Mouse (Mus musculus) lung, embryonic 15.5 days (tissue): ENCODE data around the gene Mtor. TPM values are rescaled to one million over a fixed set of nuclear protein-coding genes. Genes with fewer than 3 reads are reported as not detected.

Experiments
- ATAC-seq: fragments of 200-750 bp; cut with Nextera tagmentation; 2 replicates; pipeline ENCODE4 v1.8.0; 2017; ENCODE audit warnings: moderate number of reproducible peaks, borderline replicate concordance; ENCODE audit not compliant: low FRiP score, low TSS enrichment; ENCODE audit errors: extremely low read depth
- H3K27ac ChIP-seq: fragments of 300-500 bp; sonication (generic); 2 replicates; pipeline ENCODE4 v1.5.1; 2015; ENCODE audit warnings: moderate library complexity, mild to moderate bottlenecking, inconsistent platforms
- H3K27me3 ChIP-seq: fragments of 300-500 bp; sonication (generic); 2 replicates; pipeline ENCODE4 v1.6.1; 2015; ENCODE audit warnings: inconsistent platforms
- H3K36me3 ChIP-seq: fragments of 300-500 bp; sonication (generic); 2 replicates; pipeline ENCODE4 v1.6.1; 2015; ENCODE audit warnings: inconsistent platforms
- H3K4me1 ChIP-seq: fragments of 300-500 bp; sonication (generic); 2 replicates; pipeline ENCODE4 v1.6.1; 2015; ENCODE audit warnings: inconsistent platforms
- H3K4me2 ChIP-seq: fragments of 300-500 bp; sonication (generic); 2 replicates; pipeline ENCODE4 v1.6.1; 2015; ENCODE audit warnings: inconsistent platforms, mild to moderate bottlenecking, moderate library complexity
- H3K4me3 ChIP-seq: fragments of 300-500 bp; sonication (generic); 2 replicates; pipeline ENCODE4 v1.5.1; 2015; ENCODE audit warnings: mild to moderate bottlenecking, inconsistent platforms
- H3K9ac ChIP-seq: fragments of 300-500 bp; sonication (generic); 2 replicates; pipeline ENCODE4 v1.6.1; 2015; ENCODE audit warnings: inconsistent platforms
- H3K9me3 ChIP-seq: fragments of 300-500 bp; sonication (generic); 2 replicates; pipeline ENCODE4 v1.6.1; 2016; ENCODE audit warnings: inconsistent platforms
- WGBS: fragments of 180-500 bp; shearing (Covaris S2); methylation state at CpG from one replicate; pipeline ENCODE4 v1.1.7; 2015; 5-methylcytosine and 5-hydroxymethylcytosine counted together
- polyA plus RNA-seq: library from polyadenylated mRNA; unstranded; fragments of >200 nt; fragmentation: Nextera tagmentation; extraction: Ambion mirVana; gene quantifications from 2 replicates; pipeline ENCODE4 v1.2.1, GENCODE M21; 2015

The Mtor gene
- polyA plus RNA-seq, 1 experiment from 2014 or later = 13.8 TPM

GRCm38 (mm10) chr4:148518235-148518795, 69.9 kb downstream of the Mtor start:
- H3K27ac ChIP-seq = no peak overlapping the region
- H3K36me3 ChIP-seq = peaks cover 44% of the 10 kb centered on the region
- no peak for ATAC-seq
- no peaks in the 10 kb centered on the region for H3K9me3 ChIP-seq
- H3K9ac ChIP-seq = no peak overlapping the region
- H3K4me2 ChIP-seq = no peak overlapping the region
- H3K4me3 ChIP-seq = no peak overlapping the region
- 53% methylated on average over 5 of the region's 5 CpGs for WGBS
- no peaks in the 10 kb centered on the region for H3K27me3 ChIP-seq
- no peaks in the 10 kb centered on the region for H3K4me1 ChIP-seq

GRCm38 (mm10) chr4:148523538-148523937, 75.1 kb downstream of the Mtor start:
- no peaks in the 10 kb centered on the region for H3K27me3 ChIP-seq
- no peak overlapping the region for H3K27ac ChIP-seq
- no peaks in the 10 kb centered on the region for H3K9me3 ChIP-seq
- no peak overlapping the region for H3K9ac ChIP-seq
- 76% methylated on average over 7 of the region's 7 CpGs for WGBS
- ATAC-seq = no peak
- H3K4me2 ChIP-seq = no peak overlapping the region
- no peak overlapping the region for H3K4me3 ChIP-seq
- no peaks in the 10 kb centered on the region for H3K4me1 ChIP-seq
- H3K36me3 ChIP-seq = peaks cover 51% of the 10 kb centered on the region

GRCm38 (mm10) chr4:148527158-148527910, 78.9 kb downstream of the Mtor start:
- no peak overlapping the region for H3K4me3 ChIP-seq
- no peak overlapping the region for H3K9ac ChIP-seq
- H3K27me3 ChIP-seq = no peaks in the 10 kb centered on the region
- no peaks in the 10 kb centered on the region for H3K4me1 ChIP-seq
- no peaks in the 10 kb centered on the region for H3K9me3 ChIP-seq
- peaks cover 65% of the 10 kb centered on the region for H3K36me3 ChIP-seq
- H3K27ac ChIP-seq = no peak overlapping the region
- no peak overlapping the region for H3K4me2 ChIP-seq
- ATAC-seq = no peak
- WGBS = 83% methylated on average over 10 of the region's 10 CpGs

GRCm38 (mm10) chr4:148530351-148530750, 81.9 kb downstream of the Mtor start:
- Histone ChIP-seq H3K9ac (no peak overlapping the region), H3K9me3 (no peaks in the 10 kb centered on the region), H3K4me2 (no peak overlapping the region), H3K4me3 (no peak overlapping the region), H3K4me1 (no peaks in the 10 kb centered on the region), H3K36me3 (peaks cover 67% of the 10 kb centered on the region), H3K27ac (no peak overlapping the region), H3K27me3 (no peaks in the 10 kb centered on the region)
- ATAC-seq = no peak
- 89% methylated on average over 5 of the region's 5 CpGs for WGBS

GRCm38 (mm10) chr4:148530778-148531177, 82.4 kb downstream of the Mtor start:
- Histone ChIP-seq H3K4me3 (no peak overlapping the region), H3K27me3 (no peaks in the 10 kb centered on the region), H3K4me1 (no peaks in the 10 kb centered on the region), H3K27ac (no peak overlapping the region), H3K9me3 (no peaks in the 10 kb centered on the region), H3K4me2 (no peak overlapping the region), H3K36me3 (peaks cover 68% of the 10 kb centered on the region), H3K9ac (no peak overlapping the region)
- WGBS = 86% methylated on average over 6 of the region's 6 CpGs
- ATAC-seq = no peak

DNA sequence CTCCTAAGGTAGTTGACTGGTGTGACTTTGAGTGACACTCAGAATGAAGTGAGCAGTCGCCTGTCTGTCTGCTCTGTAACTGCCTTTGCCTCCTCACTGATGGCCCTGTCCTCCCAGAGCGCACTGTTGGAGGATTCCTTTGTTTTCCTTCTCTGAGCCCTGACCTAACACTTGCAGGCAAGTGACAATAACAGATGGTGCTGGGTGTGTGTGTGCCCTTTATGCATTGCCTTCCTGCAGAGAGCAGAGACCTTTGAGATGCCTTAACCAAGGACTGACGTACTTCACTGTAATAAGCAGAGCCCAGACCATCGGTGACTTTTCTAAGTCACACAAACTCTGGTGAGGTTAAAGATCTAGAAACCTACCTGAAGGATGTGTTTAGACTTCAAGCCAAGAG, 82.9 kb downstream of the Mtor start:
- 66% methylated on average over 4 of the region's 4 CpGs for WGBS
- ATAC-seq = no peak
- Histone ChIP-seq H3K4me3 (no peak overlapping the region), H3K9ac (no peak overlapping the region), H3K4me1 (no peaks in the 10 kb centered on the region), H3K4me2 (no peak overlapping the region), H3K36me3 (peaks cover 68% of the 10 kb centered on the region), H3K27ac (no peak overlapping the region), H3K9me3 (no peaks in the 10 kb centered on the region), H3K27me3 (no peaks in the 10 kb centered on the region)

- WGBS = 97% methylated on average over 3 of the region's 3 CpGs
Measured at GRCm38 (mm10) chr4:148532516-148532915, 84.1 kb downstream of the Mtor start.

DNA sequence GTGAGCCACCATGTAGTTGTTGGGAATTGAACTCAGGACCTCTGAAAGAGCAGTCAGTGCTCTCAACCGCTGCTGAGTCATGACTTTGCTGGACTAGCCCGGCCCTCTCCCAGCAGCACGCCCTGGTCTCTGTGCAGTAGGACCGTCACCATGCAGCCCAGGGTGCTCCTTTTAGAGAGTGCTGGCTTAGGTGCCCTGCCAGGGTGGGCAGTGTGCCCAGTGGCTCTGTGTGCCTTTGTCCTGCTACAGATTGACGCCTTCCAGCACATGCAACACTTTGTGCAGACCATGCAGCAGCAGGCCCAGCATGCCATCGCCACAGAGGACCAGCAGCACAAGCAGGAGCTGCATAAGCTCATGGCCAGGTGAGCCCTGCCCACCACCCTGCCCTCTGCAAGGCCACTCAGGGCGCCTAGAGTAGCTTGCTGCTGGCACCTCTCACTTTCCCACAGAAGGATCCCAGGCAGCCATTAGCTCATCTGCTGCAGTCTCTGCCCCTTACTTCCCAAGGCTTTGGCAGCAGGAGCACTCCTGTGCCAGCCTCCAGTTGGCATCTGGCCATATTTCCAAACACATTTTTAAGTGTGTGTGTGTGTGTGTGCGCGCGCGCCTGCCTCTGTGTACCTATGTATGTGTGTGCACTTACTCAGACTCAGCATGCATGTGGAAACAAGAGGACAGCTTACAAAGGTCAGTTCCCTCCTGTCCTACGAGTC, 85.4 kb downstream of the Mtor start:
- 87% methylated on average over 12 of the region's 12 CpGs for WGBS
- no peak overlapping the region for H3K4me2 ChIP-seq
- H3K4me3 ChIP-seq = no peak overlapping the region
- H3K27me3 ChIP-seq = no peaks in the 10 kb centered on the region
- ATAC-seq = 0 out of 2 replicates have a peak, but pooled peaks have one; percentile 27
- no peaks in the 10 kb centered on the region for H3K9me3 ChIP-seq
- no peak overlapping the region for H3K9ac ChIP-seq
- H3K27ac ChIP-seq = no peak overlapping the region
- no peaks in the 10 kb centered on the region for H3K4me1 ChIP-seq
- H3K36me3 ChIP-seq = peaks cover 73% of the 10 kb centered on the region

More at GRCm38 (mm10) chr4:148532516-148532915, 84.1 kb downstream of the Mtor start:
- Histone ChIP-seq H3K27me3 (no peaks in the 10 kb centered on the region), H3K9me3 (no peaks in the 10 kb centered on the region), H3K4me1 (no peaks in the 10 kb centered on the region), H3K4me2 (no peak overlapping the region), H3K36me3 (peaks cover 67% of the 10 kb centered on the region), H3K9ac (no peak overlapping the region), H3K4me3 (no peak overlapping the region), H3K27ac (no peak overlapping the region)
- no peak for ATAC-seq

GRCm38 (mm10) chr4:148535876-148536275, 87.5 kb downstream of the Mtor start:
- Histone ChIP-seq H3K9ac (no peak overlapping the region), H3K9me3 (no peaks in the 10 kb centered on the region), H3K27ac (no peak overlapping the region), H3K27me3 (no peaks in the 10 kb centered on the region), H3K4me2 (no peak overlapping the region), H3K36me3 (peaks cover 76% of the 10 kb centered on the region), H3K4me3 (no peak overlapping the region), H3K4me1 (no peaks in the 10 kb centered on the region)
- WGBS = 88% methylated on average over 3 of the region's 3 CpGs
- no peak for ATAC-seq

GRCm38 (mm10) chr4:148549106-148549505, 100.7 kb downstream of the Mtor start:
- no peak for ATAC-seq
- H3K27ac ChIP-seq = no peak overlapping the region
- no peaks in the 10 kb centered on the region for H3K4me1 ChIP-seq
- peaks cover 85% of the 10 kb centered on the region for H3K36me3 ChIP-seq
- no peak overlapping the region for H3K4me2 ChIP-seq
- H3K9me3 ChIP-seq = no peaks in the 10 kb centered on the region
- no peak overlapping the region for H3K9ac ChIP-seq
- 82% methylated on average over 4 of the region's 4 CpGs for WGBS
- H3K27me3 ChIP-seq = no peaks in the 10 kb centered on the region
- no peak overlapping the region for H3K4me3 ChIP-seq

GRCm38 (mm10) chr4:148557766-148558165, 109.4 kb downstream of the Mtor start:
- Histone ChIP-seq H3K9ac (peak overlapping the region; percentile 91), H3K4me2 (peak overlapping the region; percentile 77), H3K4me1 (peaks cover 7% of the 10 kb centered on the region; the same call in 1 of the 2 replicates), H3K27me3 (no peaks in the 10 kb centered on the region), H3K27ac (peak overlapping the region; percentile 89), H3K9me3 (no peaks in the 10 kb centered on the region), H3K4me3 (peak overlapping the region; percentile 84), H3K36me3 (peaks cover 49% of the 10 kb centered on the region)
- WGBS = 27% methylated on average over 6 of the region's 6 CpGs
- peak; percentile 41; the same call in 1 of the 2 replicates for ATAC-seq
